ENCODE assay signal across 12 mouse cellular contexts in the genomic region with DNA sequence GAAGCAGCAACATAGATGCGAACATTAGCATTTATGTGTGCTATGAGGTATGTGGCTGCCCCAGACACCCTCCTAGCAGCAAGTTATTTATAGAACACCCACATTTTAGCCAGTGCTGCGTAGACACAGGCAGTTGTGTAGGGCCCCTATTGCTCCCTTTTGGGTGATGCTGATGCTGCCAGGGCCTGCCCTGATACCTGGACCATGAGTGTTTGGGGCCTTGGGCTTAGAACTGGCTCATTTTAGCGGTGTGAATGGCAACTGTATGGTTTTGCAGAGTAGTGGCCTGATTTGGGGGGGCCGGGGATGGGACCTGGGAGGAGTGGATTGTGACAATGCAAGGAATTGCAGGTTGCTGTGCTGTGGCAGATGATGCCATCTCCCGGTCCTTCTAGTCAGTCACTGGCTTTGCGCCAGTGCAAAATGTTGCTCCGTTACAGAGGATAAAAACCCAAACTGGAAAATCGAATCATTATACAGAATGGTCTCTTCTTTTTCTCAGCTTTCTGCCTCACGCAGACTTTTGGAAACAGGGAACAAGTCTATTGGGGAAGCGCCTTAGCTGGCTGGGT. TPM values are rescaled to one million over a fixed set of nuclear protein-coding genes. Genes with fewer than 3 reads are reported as not detected.
A peak's percentile ranks its signal among the peaks of the same experiment; 100 is the strongest.
DNase-seq lines count a peak whose midpoint lies in the region; ATAC-seq lines count a peak whose summit lies in the region.
"Had no signal": no experiment of that assay in that cellular context is flagged by ENCODE, and none has a peak within 500 bp of the region (broad histone marks: within the 10 kb centered on the region; RNA-seq: fewer than 3 reads in every experiment).

No protein-coding gene starts in this region.

- H3K27me3 ChIP-seq in heart, embryonic 15.5 days = no peaks in the 10 kb centered on the region
- H3K27me3 ChIP-seq in neural tube, embryonic 14.5 days (ENCODE audit: control insufficient read depth, insufficient read depth, low read length) = no peaks in the 10 kb centered on the region

- H3K9ac ChIP-seq in heart, embryonic 15.5 days = no peak overlapping the region
- H3K9ac ChIP-seq in neural tube, embryonic 14.5 days (replicated peaks; ENCODE audit: low read depth, low read length) = no peak overlapping the region

- peak overlapping the region; percentile 42 for H3K4me2 ChIP-seq in heart, embryonic 15.5 days
- peak overlapping the region; percentile 19; the same call in 1 of the 2 replicates for H3K4me2 ChIP-seq in neural tube, embryonic 14.5 days (ENCODE audit: low read depth, low read length)

- no peak for ATAC-seq in heart, embryonic 15.5 days (replicated peaks; ENCODE audit: insufficient number of reproducible peaks, insufficient read depth, low FRiP score, low read depth)
- no peak for ATAC-seq in neural tube, embryonic 14.5 days (ENCODE audit: low read depth)

- no peaks in the 10 kb centered on the region for H3K9me3 ChIP-seq in heart, embryonic 15.5 days (replicated peaks)
- no peaks in the 10 kb centered on the region for H3K9me3 ChIP-seq in neural tube, embryonic 14.5 days (ENCODE audit: control insufficient read depth, low read length)

- no peak overlapping the region for H3K4me3 ChIP-seq in heart, embryonic 15.5 days
- no peak overlapping the region for H3K4me3 ChIP-seq in neural tube, embryonic 14.5 days (ENCODE audit: low read depth, low read length)

- H3K27ac ChIP-seq in heart, embryonic 15.5 days = no peak overlapping the region
- 0 out of 2 replicates have a peak overlapping the region, but pooled peaks have one; percentile 8 for H3K27ac ChIP-seq in neural tube, embryonic 14.5 days (ENCODE audit: low read depth, low read length)

- 50% methylated on average over 10 of the region's 10 CpGs for WGBS in heart, embryonic 15.5 days
- 66% methylated on average over 10 of the region's 10 CpGs for WGBS in neural tube, embryonic 14.5 days

- no peaks in the 10 kb centered on the region for H3K36me3 ChIP-seq in heart, embryonic 15.5 days
- no peaks in the 10 kb centered on the region for H3K36me3 ChIP-seq in neural tube, embryonic 14.5 days (ENCODE audit: control insufficient read depth, insufficient read depth, low read length)

- intact Hi-C loops in heart, postnatal 36 days (cut with DNase I) = no loop called here

- H3K4me1 ChIP-seq in heart, embryonic 15.5 days (replicated peaks) = peaks cover 82% of the 10 kb centered on the region
- H3K4me1 ChIP-seq in neural tube, embryonic 14.5 days (ENCODE audit: control insufficient read depth, insufficient read depth, low read length) = peaks cover 76% of the 10 kb centered on the region

- DNase-seq in heart, postnatal 36 days = no peak
- peak; percentile 35 for DNase-seq in right cerebral cortex, postnatal 14 days
- no peak for DNase-seq in right cerebral cortex, adult 18-20 months
- DNase-seq in cerebellum, adult 9-11 months = peak; percentile 62
- DNase-seq in kidney, postnatal 10 days = no peak
- DNase-seq in adrenal gland, adult 18-20 months (ENCODE audit: low spot score in 2 of 2) = no peak
- DNase-seq: gastrocnemius, postnatal 10 days; kidney, adult 18-20 months; lung, postnatal 10 days; thymus, adult 2 months had no signal

RNA-seq across cellular contexts. Expression of gene Arid1b, which starts 8.9 kb away (rescaled TPM):
- polyA plus RNA-seq in heart, embryonic 15.5 days (2015; fragmentation: Nextera tagmentation; extraction: Ambion mirVana) = 5.0 and 8.9 TPM in 2 replicates
- 10 to 100 TPM; 27.8 to 28.3 TPM for total RNA-seq in heart, postnatal 36 days (2021)
- polyA plus RNA-seq in neural tube, embryonic 14.5 days (2014; fragmentation: Nextera tagmentation; extraction: Ambion mirVana) = 20.1 and 22.2 TPM in 2 replicates
- 10 to 100 TPM; 43.4 to 59.1 TPM for total RNA-seq in adrenal gland, adult 18-20 months (2021)

Comparison
In these comparisons a context has a peak if more than half of its experiments do, and no peak if none do; other contexts are left out.
1. DNase-seq: peak in right cerebral cortex, postnatal 14 days (single experiment) and cerebellum, adult 9-11 months (single experiment); none in heart, postnatal 36 days (0 of 2), right cerebral cortex, adult 18-20 months (single experiment), kidney, postnatal 10 days (single experiment) and adrenal gland, adult 18-20 months (0 of 2).